Mouse (Mus musculus) lung, adult 2 months (tissue): Measurements from ENCODE around the gene Rab7.

Experiments used
- CTCF ChIP-seq: fragments of 200-500 bp; IDR thresholded peaks from 2 replicates; pipeline ENCODE4 v1.5.1; 2011; ENCODE audit warnings: mild to moderate bottlenecking, low read length, control low read depth; ENCODE audit not compliant: insufficient read depth
- POLR2A ChIP-seq: fragments of 200-500 bp; IDR thresholded peaks from 2 replicates; pipeline ENCODE4 v1.6.1; 2011; ENCODE audit warnings: low read depth, mild to moderate bottlenecking, control low read depth, low read length, borderline replicate concordance; ENCODE audit errors: extremely low read depth

GRCm38 (mm10) chr6:87970041-87970440, 75.0 kb downstream of the Rab7 start:
- no peak for TF ChIP-seq POLR2A
- TF ChIP-seq CTCF, result no peak
